Mouse (Mus musculus): ENCODE results near the gene Dennd1c.
"Not testable (repeated sequence)": the region's sequence is repeated elsewhere in the genome, so short reads cannot be mapped to it uniquely, and the experiment has no call there.

Gene Dennd1c

DNA sequence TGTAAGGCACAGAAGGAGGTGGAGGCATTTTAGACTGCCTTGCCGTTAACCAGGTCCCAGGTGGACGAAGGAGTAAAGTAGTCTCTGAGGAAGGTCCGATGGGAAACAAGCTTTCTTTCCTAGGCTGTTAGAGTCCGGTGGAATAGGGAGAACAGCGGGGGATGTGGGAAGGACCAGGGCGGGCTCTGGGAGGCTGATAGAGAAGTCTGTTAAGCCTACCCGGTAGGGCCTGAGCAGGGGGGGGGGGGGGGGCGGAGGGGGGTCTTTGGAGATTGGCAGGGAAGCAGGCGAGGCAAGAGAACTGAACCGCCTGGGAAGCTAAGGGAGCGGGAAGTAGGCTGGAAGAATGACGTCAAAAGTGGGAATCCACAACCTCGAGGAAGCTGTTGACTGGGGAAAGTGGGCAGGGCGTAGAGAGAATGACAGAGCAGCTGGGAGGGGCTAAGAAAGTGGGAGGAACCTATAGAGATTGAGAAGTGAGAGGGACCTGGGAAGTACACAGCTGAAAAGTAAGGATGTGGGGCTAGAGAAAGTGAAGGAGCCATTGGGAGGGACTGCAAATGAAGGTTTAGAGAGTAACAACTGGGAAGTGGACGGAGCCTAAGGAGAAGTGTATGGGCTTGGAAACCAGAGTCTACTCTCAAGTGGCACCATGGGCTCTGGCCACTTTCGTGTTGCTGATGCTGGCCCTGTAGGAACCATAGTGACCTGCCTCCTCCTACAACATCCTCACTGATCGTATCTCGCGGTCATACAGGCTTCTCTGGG lies 17.7 kb upstream of the Dennd1c start:
- DNase-seq (ENCODE audit: low read depth) = peak; percentile 49

DNA sequence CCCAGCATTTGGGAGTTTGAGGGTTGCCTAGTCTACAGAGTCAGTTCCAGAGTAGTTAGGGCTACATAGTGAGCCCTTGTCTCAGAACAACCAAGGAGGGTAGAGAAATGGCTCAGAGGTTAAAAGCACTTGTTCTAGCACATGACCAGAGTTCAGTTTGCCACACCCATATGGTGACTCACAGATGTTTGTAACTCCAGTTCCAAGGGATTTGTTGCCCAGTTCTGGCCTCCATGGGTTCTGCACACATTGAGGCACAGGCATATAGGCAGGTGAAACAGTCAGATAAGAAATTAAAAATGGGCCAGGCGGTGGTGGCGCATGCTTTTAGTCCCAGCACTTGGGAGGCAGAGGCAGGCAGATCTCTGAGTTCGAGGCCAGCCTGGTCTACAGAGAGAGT lies 15.9 kb upstream of the Dennd1c start:
- DNase-seq (ENCODE audit: low read depth) = peak; percentile 56

DNA sequence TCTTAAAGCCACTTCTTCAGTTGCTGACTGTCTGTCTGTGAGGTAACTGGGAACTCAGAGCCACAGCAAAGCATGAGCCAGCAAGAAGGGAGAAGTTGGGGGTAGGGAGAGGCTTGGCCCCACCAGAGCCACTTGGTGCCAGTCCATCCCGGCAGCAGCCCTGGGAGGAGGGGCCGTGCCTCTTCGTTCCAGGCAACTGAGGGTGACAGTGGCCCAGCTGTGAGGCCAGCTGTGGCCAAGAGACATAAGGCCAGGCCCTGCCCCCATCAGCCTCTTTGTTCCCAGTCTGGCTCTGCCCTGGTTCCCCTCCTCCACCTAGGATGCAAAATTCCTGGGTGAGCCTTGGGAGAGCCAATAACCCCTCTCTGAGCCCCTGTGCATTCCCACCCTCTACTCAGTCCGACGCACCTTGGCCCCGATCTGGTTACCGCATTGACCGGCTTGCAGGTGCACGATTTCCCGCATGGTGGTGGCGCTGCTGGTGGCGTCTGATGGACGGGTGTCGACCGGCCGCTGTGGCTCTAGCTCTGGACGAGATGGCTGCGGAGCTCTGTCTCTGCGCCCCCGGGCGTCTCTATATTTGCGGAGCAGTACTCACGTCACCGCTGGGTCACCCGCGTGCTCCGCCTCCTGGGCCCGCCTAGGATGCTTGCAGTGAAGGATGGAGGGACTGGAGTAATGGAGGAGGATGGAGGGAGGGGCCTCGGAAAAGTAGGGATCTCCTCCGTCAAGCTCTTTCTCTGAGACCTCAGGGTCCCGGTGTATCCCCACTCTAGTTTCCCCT lies 8.9 kb upstream of the Dennd1c start, which contains the start of gene Tubb4a:
Gene Tubb4a, minus strand, starts transcription at position 734 of the 784 bp plus-strand sequence.
- DNase-seq (ENCODE audit: low read depth) = no peak

DNA sequence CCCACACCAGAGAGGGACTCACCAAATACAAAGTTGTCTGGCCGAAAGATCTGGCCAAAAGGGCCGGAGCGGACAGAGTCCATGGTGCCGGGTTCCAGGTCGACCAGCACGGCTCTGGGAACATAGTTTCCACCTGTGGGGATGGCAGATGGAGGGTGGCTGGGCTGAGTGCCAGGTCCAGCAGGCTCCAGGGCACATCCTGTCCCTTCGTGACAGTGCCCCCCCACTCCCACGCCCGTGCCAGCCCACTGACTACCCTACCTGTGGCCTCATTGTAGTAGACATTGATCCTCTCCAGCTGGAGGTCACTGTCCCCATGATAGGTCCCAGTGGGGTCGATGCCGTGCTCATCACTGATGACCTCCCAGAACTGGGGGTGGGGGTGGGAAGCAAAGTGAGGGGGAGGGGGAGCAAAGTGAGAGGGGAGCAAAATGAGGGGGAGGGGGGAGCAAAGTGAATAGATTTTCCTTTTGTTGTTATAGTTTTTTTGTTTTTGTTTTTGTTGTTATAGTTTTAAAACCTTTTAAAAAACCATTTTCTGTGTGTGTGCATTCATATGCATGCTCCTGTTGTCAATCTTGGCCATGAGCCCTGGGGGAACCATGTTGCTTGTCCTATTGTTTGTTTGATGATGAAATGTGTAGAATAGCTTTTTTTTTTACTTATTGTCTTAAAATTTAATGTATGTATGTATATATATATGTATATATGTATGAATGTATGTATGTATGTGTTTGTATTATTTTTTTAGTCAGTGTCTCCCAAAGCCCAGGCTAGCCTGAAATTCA lies 7.8 kb upstream of the Dennd1c start:
- no peak for DNase-seq (ENCODE audit: low read depth)

DNA sequence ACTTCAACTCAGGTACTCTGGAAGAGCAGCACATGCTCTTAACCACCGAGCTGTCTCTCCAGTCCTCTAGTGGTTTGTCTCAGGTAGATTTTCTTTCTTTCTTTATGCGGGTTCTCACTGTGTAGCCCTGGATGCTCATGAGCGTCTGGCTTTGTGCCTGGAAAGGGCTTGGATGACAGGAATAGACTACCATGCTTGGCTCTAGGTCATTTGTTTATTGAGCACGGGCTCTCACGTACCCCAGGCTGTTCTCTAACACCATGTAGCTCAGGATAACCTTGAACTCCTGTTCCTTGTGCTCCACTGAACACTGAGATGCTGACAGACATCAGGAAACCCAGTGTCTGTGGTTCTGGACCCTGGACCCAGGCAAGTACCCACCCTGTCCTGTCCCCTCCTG lies 4.2 kb upstream of the Dennd1c start:
- DNase-seq (ENCODE audit: low read depth) = no peak

DNA sequence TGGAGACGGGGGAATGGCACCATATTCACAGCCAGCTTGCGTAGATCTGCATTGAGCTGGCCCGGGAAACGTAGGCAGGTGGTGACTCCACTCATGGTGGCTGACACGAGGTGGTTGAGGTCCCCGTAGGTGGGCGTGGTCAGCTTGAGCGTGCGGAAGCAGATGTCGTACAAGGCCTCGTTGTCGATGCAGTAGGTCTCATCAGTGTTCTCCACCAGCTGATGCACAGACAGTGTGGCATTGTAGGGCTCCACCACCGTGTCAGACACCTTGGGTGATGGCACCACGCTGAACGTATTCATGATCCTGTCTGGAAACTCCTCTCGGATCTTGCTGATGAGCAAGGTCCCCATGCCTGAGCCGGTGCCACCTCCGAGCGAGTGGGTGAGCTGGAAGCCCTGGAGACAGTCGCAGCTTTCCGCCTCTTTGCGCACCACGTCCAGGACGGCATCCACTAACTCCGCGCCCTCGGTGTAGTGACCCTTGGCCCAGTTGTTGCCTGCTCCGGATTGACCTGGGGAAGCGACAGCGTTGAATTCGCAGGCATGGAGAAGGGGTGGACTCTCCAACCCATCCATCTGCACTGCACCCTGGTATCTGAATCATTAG lies 3.0 kb upstream of the Dennd1c start:
- no peak for DNase-seq (ENCODE audit: low read depth)

DNA sequence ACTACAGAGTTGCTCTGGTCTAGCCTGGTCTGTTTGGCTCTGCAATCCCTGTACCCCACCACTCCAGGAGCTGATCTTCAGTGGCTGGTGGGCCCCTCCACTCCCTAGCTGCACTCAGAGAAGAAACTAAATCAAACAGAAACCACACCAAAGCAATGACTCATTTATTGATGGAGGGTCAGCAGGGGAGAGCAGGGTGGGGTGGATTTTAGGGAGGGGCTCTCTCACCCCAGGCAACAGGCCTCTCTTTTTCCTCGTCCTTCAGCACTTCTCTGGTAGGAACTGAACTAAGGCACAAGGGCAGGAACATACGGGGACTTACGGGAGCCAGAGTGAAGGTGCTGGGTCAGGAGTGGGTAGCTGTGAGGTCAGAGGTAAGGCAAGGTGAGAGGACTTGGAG lies 1.6 kb upstream of the Dennd1c start:
- no peak for DNase-seq (ENCODE audit: low read depth)

DNA sequence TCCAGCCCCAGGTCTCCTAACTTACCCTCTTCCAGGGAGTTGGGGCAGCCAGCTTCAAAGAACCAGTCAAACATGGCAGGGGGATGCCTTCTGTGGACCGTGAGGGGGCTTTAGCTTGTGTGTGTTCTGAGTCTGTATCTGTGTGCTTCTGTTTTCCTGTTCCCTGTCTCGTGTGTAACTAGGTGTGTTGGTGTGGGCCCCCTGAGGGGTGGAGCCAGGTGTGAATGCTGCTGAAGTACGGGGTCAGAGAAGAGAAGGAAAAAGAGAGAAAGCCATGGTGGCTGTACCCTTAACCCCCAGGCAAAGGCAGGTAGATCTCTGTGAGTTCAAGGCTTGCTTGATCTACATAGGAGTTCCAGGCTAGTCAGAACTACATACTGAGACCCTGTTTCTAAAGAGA lies 1.4 kb downstream of the Dennd1c start:
- DNase-seq (ENCODE audit: low read depth) = no peak

DNA sequence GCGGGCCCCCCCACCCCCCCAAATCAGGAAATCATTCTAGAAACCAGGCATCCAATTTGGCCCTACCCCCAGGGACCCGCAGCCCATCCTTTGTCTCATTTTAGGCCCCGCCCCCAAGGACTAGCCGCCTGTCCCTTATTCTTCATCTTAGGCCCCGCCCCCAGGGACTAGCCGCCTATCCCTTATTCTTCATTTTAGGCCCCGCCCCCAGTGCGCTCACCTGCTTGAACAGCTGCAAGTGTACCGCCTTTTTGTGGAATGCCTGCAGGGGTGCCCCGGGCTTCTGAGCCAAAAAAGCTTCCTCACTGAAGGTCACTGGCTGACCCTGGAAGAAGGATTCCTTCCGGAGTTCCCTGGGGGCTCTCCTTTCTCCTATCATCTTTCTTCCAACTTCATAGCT lies 7.6 kb downstream of the Dennd1c start:
- DNase-seq (ENCODE audit: low read depth) = peak; percentile 34

DNA sequence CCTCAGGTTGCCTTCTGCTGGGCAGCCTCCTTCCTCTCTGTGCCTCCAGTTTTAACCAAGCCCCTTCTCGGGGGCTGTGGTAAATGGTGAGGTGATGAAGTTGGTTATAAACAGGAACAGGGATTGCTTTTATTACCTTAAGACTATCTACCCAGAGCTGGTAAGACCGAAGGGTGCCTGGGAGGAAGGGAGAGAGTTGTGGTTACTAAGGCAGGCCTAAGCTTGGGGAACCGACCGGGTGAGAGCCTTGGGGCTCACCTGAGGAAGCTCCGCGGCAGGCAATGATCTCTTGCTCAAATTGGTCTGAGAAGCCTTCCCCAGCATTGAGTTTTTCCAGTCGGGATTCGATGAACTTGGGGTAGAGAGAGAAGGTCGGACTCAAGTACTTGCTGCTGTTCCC lies 8.0 kb downstream of the Dennd1c start:
- DNase-seq (ENCODE audit: low read depth) = no peak

DNA sequence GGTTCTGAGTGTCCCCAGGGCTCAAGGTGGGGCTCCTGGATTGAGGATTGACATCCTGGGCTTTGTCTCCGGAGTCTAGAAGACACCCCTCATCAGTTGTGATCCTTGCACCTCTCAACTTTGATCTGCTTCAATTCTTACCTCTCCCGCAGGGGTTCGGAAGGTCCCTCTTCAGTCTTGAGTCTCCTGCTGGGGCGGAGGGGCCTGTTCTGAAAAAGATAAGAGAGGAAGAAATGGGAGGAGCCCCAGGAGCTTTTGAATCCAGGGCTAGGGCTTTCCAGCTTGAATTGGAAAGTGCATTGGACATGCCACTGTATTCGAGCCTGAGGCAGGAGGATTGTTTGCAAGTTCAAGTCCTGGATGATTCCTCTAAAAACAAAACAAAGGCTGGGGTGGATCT lies 11.4 kb downstream of the Dennd1c start:
- DNase-seq (ENCODE audit: low read depth) = peak; percentile 30

DNA sequence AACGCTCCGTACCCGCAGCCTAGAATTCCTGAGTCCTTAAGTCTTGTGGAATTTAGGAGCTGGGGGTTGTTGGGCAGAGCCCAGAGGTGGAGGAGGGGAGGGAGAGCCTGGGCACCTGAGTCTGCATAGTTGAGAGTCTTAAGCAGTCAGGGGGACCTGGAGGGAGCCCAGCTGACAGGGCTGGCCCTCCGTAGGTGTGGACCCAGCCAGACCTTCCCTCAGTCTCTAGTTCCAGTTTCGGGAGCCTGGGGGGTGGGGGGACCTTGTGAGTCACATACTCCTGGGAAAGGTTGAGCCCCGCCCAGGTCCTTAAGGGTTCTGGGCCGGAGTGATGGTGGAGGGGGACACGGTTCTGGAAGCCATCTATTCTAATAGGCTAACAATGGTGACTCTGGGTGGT lies 15.3 kb downstream of the Dennd1c start:
- no peak for DNase-seq (ENCODE audit: low read depth)

DNA sequence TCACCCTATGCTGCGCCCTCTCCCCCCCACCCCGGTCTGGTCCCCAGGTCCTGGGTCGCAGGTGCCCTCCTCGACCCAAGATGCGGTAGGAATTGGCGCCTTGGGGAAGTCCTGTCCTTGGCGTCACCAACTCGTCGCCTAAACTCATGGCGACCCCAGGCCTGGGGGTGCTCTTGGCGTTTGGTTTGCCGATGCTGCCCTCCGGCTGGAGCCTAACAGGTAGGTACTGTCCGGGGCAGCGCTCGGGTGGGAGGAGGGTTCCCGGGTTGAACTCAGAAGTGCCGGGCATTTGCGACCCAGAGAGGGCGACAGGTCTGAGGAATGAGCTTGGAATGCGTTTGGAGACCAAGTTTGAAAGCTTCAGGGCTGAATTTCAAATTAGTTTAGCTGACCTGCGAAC lies 15.8 kb downstream of the Dennd1c start:
- no peak for DNase-seq (ENCODE audit: low read depth)

DNA sequence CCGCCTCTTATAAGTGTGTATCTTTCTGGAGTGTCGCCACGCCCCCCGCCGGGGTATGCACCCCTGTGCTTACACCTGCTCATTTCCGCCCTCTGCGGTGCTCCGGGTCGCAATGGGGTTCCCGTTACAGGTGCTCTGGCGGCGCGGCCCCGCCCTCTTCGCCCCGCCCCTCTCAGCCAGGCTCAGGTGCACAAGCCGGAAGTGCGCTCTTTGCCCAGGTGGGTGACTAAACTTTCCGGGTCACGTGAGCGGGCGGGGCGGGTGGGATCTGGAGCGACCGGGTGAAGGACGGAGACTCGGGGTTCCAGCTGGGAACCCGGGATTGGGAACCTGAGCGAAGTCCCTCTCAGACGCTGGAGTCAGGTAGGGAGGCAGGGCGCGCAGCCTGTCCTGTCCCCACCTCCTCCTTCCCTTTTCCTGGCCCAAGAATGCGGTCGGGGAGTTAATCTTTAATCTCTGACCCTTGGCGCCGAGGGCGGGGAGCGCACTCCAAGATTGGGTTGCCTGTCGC lies 16.2 kb downstream of the Dennd1c start:
- DNase-seq (ENCODE audit: low read depth) = no peak

DNA sequence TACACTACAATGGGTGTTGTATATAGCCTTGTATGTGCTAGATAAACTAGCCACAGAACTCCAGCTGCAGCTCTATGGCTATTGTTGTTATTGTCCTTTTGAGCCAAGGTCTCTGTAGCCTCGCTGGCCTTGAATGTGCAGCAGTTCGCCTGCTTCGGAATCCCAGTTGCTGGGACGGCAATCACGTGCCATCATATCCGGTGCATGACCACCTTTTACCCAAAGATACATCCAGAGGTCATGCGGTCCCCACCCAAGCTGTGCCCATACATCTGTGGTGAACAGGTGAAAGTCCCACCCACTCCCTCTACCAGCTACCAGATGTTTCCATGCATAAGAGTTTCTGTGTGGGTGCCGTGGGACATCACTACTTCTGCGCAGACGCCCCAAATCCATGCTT lies 17.2 kb downstream of the Dennd1c start:
- DNase-seq (ENCODE audit: low read depth) = no peak

DNA sequence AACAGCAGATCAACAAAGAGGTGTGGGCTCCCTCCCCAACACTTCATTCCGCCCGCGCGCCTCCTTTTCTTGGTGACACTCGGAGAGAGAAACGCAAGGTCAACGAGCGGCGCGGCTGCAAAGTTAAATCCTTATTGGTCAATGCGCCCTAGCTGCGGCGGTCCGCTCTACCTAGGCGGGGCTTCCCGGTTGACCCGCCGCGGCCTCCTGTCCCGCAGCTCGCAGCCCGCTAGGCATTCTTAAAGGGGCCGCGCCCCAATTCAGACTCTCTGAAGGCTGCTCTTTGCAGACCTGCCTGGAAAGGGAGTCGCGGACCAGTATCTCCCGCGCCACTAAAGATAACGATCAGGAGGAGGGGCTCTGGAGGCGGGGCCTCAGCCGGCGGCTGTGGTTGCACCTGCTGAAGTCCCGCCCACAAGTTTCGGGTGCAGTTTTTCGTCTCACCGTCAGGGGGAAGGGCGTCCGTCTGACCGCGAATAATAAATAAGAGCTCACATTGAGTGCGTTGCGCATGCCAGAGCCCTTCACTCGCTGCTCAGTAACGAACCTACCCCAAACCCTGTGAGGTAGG lies 18.0 kb downstream of the Dennd1c start:
- DNase-seq (ENCODE audit: low read depth) = peak; percentile 93

DNA sequence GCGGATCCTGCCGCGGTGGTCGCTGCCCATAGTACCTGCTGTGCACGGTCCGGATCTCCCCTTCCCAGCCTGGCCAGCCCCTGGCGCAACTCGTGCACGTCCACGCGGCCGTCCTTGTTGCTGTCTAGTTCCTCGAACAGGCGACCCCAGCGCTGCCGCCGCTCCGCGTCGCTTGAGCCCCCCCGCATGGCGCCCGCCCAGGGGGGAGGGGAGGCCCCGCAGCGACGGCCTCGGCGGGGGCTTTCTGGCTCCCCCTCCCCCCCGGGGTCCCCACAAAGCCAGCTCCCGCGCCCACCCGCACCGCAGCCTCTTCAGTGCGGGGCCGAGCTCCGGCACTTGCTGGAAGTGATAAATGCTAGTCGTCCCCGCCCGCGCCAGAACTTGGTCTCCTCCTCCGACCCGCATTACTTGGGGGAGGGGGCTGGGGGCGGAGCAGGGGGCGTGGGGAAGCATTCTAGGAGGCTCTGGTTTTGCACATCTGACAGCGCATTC lies 18.8 kb downstream of the Dennd1c start, which contains the start of gene Slc25a23:
Gene Slc25a23, minus strand, starts transcription at position 378 of the 492 bp plus-strand sequence.
- peak; percentile 24 for DNase-seq (ENCODE audit: low read depth)

DNA sequence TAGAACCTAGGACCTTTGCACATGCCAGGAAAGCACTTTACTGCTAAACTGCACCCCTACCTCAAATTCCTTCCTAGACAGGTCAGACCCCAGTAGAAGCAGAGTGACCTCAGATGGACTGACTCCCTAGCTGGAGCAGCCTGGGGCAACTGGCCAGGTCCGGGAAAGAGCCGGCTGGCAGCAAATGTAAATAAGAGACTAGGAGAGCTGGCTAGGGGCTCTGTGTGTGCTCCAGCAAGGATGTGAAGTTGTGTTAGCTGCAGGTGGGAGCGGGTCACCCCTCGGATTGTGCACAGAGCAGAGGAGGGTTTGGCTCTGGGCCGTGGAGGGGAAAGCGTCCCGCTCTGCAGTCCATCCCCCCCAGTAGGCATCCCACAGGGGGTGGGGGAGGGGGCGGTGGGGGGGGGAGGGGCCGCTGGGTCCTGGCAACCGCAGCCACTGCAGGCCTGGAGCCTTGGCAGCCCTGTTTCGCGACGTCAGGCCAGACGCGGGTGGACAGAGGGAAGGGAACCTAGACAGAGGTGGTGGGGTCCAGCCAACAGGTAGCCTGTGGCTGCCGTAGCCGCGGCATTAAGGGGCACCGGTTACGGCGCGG lies 19.3 kb downstream of the Dennd1c start, which contains the start of gene Crb3:
Gene Crb3, plus strand, starts transcription at position 215 of the 595 bp plus-strand sequence.
- no peak for DNase-seq (ENCODE audit: low read depth)

DNA sequence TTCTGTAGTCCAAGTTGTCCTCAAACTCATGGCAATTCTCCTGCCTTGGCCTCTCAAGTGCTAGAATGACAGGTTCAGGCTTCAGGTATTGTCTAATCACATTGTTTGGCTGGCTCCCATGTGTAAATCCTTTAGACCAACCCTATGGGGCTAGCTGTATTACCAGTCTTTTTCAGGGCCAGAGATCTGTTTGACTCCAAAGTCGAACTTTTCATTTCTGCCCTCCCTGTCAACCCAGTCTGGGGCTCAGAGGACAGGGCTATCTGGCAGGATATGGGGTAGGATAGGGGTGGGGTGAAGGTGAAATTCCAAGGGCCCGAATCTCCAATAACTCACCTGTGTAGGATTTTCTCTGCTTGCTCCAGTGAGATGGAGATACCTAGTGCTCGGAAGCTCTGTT lies 22.1 kb downstream of the Dennd1c start:
- DNase-seq (ENCODE audit: low read depth) = no peak

DNA sequence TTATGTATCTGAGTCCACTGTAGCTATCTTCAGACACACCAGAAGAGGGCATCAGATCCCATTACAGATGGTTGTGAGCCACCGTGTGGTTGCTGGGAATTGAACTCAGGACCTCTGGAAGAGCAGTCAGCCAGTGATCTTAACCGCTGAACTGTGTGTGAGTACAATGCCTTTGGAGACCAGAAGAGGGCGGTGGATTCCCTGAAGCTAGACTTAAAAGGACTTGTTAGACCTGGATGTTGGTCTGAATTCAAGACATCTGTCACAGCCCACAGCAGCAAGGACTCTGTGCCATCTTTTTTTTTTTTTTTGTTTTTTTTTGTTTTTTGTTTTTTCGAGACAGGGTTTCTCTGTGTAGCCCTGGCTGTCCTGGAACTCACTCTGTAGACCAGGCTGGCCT lies 26.6 kb downstream of the Dennd1c start:
- DNase-seq (ENCODE audit: low read depth) = not testable (repeated sequence)

DNA sequence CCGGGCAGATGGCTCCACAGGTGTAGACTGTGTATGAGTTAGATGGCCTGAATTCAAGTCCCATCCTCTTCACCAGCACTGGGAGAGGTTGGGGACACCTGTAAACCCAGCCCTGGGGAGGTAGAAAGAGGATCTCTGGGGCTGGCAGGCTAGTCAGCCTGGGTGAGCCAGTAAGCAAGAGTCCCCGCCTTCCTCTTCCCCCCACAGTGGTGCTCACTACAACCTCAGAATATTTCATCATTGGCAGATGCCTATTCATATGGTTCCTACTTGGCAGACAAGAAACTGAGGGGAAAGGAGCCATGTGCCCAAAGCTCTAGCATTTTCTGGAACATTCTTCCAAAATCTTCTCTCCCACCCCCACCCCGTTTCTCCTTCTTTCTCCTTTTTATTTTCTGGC lies 29.5 kb downstream of the Dennd1c start:
- DNase-seq (ENCODE audit: low read depth) = no peak

All from c-Kit-positive CD71-positive TER-119-negative erythroid progenitor cells, embryonic 14.5 days (primary cell).